Mouse (Mus musculus) olfactory bulb, adult 2 months (tissue): ENCODE results near the gene Hsd3b7.

ENCODE experiments used
- CTCF ChIP-seq: fragments of 200-500 bp; IDR thresholded peaks from 2 replicates; pipeline ENCODE4 v1.5.1; 2012; ENCODE audit warnings: low read depth, mild to moderate bottlenecking, low read length, moderate library complexity; ENCODE audit not compliant: insufficient read depth
- POLR2A ChIP-seq: fragments of 200-500 bp; IDR thresholded peaks from 2 replicates; pipeline ENCODE4 v1.6.1; 2012; ENCODE audit warnings: mild to moderate bottlenecking, low read depth, low read length, moderate library complexity; ENCODE audit not compliant: insufficient read depth

GRCm38 (mm10) chr7:127753741-127754140 lies 46.7 kb upstream of the Hsd3b7 start:
- TF ChIP-seq CTCF, result no peak
- no peak for TF ChIP-seq POLR2A
